Mouse (Mus musculus) erythroblast, embryonic 14.5 days (primary cell): ENCODE measurements around the gene Sorcs2.

Experiments used
- GATA1 ChIP-seq: IDR thresholded peaks from 2 replicates; pipeline ENCODE4 v1.6.1; 2012; ENCODE audit warnings: low read length, inconsistent platforms, mixed read lengths
- TAL1 ChIP-seq: IDR thresholded peaks from 3 replicates; pipeline ENCODE4 v1.6.1; 2012; ENCODE audit warnings: low read length, inconsistent platforms, mixed read lengths

- TF ChIP-seq GATA1 (no peak), TAL1 (no peak)
Measured at GRCm38 (mm10) chr5:36279896-36280295, 118.0 kb downstream of the Sorcs2 start.
